Mouse (Mus musculus) gastrocnemius, adult 8-10 months (tissue): ENCODE data around the gene Chml. TPM values are rescaled to one million over a fixed set of nuclear protein-coding genes. Genes with fewer than 3 reads are reported as not detected.
A peak's percentile ranks its signal among the peaks of the same experiment; 100 is the strongest.

Experiments used
- DNase-seq, 2 experiments: peaks; one replicate each; pipeline ENCODE4 v3.0.0; 2022; ENCODE audit warnings: low spot score in 2 of 2
- total RNA-seq, 4 experiments: library from RNA; stranded (reverse); gene quantifications; 2 replicates each; pipeline ENCODE4 v1.2.4; 2022

The Chml gene
- 1 to 10 TPM; 3.0 to 6.0 (median 3.7) TPM for total RNA-seq

DNA sequence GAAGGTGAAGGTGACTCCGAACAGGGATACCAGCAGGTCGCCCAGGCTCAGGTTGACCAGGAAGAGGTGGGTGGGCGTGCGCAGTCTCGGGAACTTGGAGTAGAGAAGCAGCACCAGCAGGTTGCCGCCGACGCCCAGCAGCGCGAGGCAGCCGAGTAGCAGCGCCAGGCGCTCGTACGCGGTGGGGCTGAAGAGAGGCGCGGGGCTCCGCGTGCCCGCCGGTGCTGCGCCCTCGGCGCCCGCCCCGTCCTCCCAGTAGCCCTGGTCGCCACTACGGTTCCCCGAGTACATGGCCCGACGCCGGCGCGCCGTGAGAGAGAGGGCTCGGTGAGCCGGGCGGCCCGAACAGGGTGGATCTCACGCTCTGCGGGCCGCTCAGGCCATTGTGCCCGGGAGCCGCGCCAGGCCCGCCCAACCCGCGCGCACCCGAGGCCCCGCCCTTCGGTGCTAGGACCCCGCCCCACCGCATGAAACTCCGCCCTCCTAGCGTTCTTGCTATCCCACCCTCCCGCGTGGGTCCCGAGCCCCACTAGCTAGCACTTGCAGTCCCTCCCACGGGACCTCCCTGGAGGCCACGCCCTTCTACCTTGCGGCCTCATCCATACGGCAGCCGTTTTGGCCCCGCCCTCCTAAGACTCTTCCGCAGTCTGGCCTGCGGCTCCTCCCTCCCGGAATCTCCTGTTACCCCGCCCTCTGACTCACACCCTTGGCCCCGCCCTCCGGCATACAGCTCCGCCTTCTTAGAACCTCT, at the start of gene Chml, which contains the start of gene Opn3:
Gene Chml, minus strand, starts transcription at position 656 of the 751 bp plus-strand sequence.
Gene Opn3, minus strand, starts transcription at position 531 of the 751 bp plus-strand sequence.
- DNase-seq, result peak; percentile 99 to 100

- no peak for DNase-seq
Observed at GRCm38 (mm10) chr1:175725771-175726170, 33.1 kb upstream of the Chml start.

DNA sequence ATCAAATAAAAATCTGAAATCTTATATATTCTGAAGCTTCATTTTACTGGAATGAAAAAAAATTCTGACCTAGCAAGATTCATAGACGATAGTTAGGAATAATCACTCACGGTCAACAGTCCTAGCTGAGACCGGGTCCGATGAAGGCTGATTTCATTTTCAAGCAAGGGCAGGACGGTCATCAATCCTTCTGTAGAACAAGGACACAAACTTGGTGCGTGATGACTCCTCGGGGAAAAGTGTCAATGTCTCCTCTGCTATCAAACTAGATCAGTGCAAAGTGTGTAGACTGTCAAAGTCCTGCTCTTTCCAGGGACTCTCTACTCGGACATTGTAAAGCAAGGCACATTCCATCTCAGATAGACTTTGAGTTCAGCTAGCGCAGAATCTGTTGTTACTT, 24.1 kb upstream of the Chml start:
- DNase-seq, result no peak

DNA sequence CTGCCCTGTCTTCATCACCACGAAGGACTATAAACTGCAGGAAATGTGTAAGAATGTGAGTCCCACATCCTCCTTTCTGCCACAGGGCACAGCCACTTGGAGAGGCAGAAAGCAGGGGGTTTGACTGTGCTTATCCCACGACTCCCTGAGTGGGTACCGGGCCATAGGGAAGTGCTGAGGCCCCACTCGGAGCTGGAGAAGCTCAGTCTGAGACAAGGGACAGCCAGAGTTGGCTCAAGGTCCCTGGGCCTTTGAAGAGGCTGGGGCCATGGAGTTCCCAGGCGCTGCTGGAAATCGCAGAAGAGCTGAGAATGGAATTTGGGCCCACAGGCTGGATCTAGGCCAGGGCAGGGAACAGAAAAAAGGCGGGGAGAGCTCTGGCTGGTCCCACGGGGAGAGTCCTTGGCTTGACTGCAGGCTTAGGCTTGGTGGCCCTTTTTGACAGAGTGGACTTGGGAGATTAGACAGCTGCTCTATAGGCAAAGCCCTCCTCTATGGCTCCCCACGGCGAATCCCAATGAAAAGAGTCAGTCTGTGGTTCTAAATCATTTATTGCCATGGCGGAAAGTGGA, 19.7 kb upstream of the Chml start:
- no peak for DNase-seq

DNA sequence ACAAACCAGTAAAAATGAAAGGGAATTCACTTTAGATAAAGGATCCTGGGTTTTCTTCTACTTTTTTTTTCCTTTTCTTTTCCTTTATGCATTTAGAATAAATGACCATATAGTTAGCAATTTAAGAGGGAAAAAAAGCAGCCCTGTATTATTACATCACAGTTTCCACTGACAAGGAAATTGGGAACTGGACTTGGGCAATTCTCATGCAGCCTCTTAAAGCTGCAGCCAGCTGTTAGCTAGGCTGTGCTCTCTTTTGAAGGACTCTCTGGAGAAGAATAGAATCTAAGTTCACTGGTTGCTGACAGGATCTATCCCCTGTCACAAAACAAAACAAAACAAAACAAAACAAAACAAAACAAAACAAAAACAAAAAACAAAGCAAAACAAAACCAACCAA, 15.3 kb upstream of the Chml start:
- no peak for DNase-seq

DNA sequence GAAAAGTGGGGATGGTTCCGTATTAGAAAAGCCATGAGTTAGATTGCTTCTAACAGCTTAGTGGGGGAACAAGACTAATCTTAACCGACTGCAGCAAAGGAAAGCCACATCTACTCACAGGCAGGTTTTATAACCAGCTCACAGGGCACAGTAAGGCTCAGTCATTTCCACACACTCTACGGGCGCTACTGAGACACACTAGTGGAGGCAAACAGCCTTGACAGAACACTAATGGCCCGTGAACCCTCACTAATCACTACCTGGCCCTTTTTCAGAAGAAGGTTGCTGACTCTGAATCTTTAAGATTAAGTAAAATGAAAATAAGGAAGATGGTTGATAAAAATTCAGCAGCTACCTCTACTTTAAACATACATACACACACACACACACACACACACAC, 14.9 kb upstream of the Chml start:
- DNase-seq, result no peak

DNA sequence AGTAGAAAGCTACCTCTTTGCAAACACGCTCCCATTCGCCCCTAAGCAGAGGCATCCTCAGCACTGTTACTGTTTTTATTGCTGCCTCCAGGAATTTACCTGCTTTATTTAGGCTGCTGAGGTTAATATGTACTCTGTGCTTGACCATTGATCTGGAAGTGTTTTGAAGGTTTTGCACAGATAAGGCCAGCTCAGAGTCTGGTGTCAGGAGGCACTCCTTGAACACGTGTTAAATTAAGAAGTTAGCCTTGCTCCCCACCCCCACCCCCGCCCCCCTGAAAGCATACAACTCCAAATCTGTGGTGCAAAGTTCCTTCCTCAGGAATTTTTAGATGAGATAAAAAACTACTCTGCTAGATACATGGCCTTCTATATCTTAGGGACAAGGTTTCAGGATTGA, 8.4 kb upstream of the Chml start:
- DNase-seq, result no peak

DNA sequence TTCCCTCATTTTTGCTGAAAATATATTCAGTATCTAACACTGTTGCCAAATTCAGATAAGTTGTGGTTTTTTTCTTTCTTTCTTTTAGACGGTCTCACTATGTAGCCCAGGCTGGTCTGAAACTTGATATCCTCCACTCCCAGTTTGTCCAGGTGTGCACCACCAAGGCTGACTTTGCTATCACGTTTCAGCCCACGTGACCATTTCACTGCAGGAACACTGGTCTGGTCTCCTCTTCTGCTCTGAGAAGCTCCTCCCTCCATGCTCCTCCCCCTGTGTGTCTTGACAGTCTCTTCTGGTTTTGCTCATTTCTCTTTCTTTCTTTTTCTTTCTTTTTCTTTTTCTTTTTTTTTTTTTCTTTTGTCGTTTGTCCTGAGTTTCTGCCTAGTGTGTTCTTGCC, 7.1 kb upstream of the Chml start:
- DNase-seq, result no peak

GRCm38 (mm10) chr1:175699375-175699774, 6.7 kb upstream of the Chml start:
- no peak for DNase-seq

DNA sequence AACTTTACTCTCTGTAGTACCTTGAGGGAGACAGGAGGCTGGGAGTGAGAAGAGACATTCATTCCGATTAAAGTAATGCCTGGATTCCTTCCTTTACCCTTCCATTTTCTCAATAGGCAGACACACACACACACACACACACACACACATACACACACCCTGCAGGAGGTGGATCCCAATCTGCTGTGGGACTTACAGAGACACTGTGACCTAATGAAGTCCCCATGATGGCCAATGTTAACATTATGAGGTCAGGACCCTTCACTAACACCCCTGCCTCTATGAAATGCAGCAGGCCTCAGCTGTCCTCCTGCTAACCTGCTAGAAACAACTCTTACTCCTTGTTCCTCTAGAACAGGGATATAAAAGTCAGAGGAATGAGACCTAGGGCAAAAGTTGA, 5.6 kb upstream of the Chml start, which contains the start of gene Wdr64:
Gene Wdr64, plus strand, starts transcription at position 301 of the 400 bp plus-strand sequence.
- no peak for DNase-seq

DNA sequence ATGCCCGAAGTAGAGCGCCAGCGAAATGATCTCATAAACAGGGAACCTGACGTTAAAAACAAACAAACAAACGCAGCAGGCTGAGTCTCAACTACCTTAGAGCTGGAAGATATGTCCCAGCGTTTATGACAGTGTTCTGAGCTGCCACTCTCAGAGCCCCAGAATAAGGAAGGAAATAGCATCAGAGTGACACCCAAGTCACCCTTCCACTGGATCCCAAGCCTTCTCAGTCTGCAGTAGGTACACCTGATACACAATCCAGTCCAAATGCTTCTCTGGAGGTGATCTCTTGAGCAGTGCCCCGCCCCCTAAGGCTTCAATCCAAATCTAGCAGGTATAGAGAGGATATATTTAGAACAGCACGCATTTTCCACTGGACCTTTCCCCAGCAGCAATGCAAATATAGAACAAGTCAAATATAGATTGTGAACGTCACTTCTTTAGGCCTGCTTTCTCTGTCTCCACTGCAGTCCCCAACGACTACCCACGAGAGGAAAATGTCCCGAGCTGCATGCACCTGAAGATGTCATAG, 794 bp upstream of the Chml start:
- no peak for DNase-seq

GRCm38 (mm10) chr1:175692997-175693361, 278 bp upstream of the Chml start:
- DNase-seq, result no peak

GRCm38 (mm10) chr1:175691686-175692245, 935 bp downstream of the Chml start:
- no peak for DNase-seq

DNA sequence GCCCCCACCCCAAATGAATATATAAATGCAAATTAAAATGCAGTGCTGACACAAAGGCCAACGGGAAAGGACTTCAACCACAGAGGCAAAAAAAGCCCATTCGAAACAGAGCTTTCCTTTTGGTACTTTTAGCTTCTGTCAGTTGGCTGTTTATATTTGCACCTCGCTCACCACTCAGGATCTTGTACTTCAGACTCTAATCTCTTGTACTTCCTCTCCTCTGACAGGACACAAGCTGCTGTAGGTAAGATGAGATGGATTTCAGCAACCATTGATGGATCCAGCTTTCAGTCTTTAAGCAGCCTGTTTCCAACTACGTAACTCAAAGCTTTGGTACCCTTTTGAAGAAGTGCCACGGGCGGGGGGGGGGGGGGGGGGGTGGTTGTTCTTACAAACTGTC, 11.7 kb downstream of the Chml start:
- DNase-seq, result no peak

DNA sequence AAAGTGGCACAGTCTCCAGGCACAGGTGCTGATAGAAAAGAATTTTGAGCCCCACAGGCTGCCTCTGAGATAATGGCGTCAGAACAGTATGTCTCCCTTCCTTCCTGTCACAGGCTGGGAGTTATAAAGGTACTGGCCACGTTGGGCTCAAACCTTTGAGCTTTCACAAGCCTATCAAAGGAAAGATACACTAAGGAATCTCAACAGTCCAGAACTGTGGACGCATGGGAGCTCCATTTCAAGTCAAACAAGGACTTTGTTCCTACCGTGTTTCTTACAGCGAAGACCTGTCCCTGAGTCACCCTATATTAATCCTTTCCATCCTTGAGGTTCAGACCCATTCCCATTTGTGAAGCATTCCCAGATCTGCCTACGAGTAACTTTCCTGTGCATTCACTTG, 15.2 kb downstream of the Chml start:
- no peak for DNase-seq

DNA sequence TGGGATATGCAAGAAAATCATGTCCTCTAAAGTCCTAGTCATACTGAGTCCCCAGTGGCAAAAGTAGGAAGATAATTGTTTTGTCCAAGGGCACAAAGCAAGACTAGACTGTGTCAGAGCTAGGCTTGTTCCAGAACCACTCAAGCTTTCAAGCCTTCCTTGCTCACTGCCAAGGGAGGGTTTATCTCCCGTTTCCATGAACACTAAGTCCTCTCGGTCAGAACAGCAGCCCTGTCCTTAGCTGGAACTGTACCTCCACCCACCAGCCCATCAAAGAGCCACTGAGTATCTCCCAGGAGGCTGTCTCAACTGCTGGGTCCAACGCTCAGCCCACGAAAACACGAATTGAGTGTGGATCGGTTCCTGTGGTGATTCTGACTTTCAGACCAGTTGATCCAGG, 17.6 kb downstream of the Chml start:
- DNase-seq, result no peak

- no peak for DNase-seq
Observed at GRCm38 (mm10) chr1:175673563-175674325, 19.0 kb downstream of the Chml start.

- no peak for DNase-seq
Observed at GRCm38 (mm10) chr1:175671626-175672025, 21.1 kb downstream of the Chml start.

DNA sequence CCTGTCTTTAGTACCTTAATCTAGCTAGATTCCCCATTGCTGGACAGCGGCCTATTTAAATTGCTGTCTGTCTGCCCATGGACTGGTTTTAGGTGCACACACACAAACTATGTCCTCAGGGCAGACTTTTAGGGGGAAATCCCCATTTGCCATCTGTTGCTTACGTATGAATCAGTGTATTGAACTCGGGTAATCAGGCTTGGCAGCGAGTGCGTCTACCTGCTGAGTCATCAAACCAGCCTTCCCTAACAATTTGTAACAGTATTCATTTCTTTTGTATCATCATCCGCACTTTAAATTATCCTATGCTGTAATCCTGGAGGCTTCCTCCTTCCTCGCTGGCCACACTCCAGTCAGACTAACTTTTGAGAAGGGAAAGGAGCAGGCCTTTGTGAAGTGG, 22.7 kb downstream of the Chml start:
- no peak for DNase-seq

DNA sequence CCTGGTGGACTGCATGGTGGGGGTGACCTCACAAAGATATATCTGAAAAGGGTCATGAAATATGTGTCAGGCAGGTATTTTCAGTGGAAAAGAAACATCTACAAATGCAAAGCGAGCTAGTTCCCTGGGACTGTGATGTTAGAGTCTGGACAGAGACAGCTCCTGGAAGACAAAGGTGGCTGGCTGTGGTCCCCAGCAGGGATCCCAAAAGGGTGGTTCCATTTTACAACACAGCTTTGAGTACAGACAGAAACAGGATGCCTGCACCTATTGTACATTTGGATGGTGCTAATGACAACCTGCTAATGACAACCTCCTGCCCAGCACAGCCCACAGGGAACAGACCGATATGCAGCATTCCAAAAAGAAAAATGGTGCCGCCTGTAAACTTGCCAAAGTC, 23.2 kb downstream of the Chml start:
- no peak for DNase-seq

DNA sequence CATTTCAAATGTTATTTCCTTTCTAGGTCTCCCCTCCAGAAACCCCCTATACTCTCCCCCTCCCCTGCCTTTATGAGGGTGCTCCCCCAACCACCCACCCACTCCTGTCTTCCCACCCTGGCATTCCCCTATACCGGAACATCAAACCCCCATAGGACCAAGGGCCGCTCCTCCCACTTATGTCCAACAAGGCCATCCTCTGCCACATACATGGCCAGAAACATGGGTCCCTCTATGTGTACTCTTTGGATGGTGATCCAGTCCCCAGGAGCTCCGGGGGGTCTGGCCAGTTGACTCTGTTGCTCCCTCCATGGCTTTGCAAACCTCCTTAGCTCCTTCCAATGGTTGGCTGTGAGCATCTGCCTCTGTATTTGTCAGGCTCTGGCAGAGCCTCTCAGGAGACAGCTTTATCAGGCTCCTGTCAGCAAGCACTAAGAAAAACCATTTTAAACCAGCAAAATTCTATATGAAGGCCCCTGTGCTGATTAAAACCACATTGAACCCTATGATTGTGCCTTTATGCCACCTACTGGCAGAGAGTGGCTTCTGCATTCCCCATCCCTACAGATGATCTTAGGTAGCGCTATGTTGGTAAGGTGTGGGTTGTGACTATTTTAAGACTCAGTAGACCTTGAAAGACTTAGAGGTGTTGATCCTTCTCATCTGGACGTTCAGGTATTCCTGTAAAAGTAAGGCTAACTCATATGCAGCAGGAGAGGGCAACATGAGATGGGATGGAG, 23.9 kb downstream of the Chml start:
- no peak for DNase-seq
